Mouse (Mus musculus) megakaryocyte, embryonic 14.5 days (primary cell): ENCODE results near the gene Spem1.
"Not testable (repeated sequence)": the region's sequence is repeated elsewhere in the genome, so short reads cannot be mapped to it uniquely, and the experiment has no call there.

ENCODE experiments used
- FLI1 ChIP-seq: IDR thresholded peaks from 2 replicates; pipeline ENCODE4 v1.6.1; 2012; ENCODE audit warnings: low read length, inconsistent platforms, mixed read lengths
- GATA1 ChIP-seq: IDR thresholded peaks from 3 replicates; pipeline ENCODE4 v1.6.1; 2012; ENCODE audit warnings: mixed read lengths, low read length, inconsistent platforms, borderline replicate concordance

DNA sequence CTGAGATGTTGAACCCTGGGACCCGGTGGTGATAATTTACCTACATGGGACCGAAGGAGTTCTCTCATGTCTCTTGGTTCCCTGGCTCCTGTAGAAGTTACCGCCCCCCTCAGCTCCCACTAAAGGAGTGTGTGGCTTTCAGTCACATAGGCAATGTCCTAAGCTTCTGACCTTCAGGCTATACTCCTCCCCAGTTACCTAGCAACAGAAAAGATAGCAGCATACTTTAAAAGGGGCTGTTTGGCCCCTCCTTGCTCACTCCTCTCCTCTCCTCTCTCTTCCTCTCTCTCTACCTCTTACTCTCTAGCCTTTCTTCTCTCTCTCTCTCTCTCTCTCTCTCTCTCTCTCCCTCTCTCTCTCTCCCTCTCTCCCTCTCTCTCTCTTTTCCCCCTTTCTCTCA lies 41.7 kb upstream of the Spem1 start:
- TF ChIP-seq GATA1, FLI1: not testable (repeated sequence)
